Mouse (Mus musculus) fat pad, adult 2 months (tissue): ENCODE results near the gene Snx29.

Experiments used
- DNase-seq: peaks from one replicate; pipeline ENCODE4 v3.0.0-alpha.2; 2011; ENCODE audit warnings: low read depth, low spot score; ENCODE audit errors: extremely low read depth

Gene Snx29

GRCm38 (mm10) chr16:11708097-11708496, 385.4 kb downstream of the Snx29 start:
- DNase-seq = no peak

GRCm38 (mm10) chr16:11709382-11709781, 386.7 kb downstream of the Snx29 start:
- DNase-seq = no peak

GRCm38 (mm10) chr16:11709999-11710667, 387.4 kb downstream of the Snx29 start:
- no peak for DNase-seq

GRCm38 (mm10) chr16:11713265-11713865, 390.7 kb downstream of the Snx29 start:
- DNase-seq = no peak

GRCm38 (mm10) chr16:11716932-11717331, 394.2 kb downstream of the Snx29 start:
- no peak for DNase-seq

GRCm38 (mm10) chr16:11725901-11726300, 403.2 kb downstream of the Snx29 start:
- DNase-seq = no peak

- DNase-seq = no peak
Observed at GRCm38 (mm10) chr16:11727331-11727730, 404.6 kb downstream of the Snx29 start.

GRCm38 (mm10) chr16:11728131-11728530, 405.4 kb downstream of the Snx29 start:
- no peak for DNase-seq

GRCm38 (mm10) chr16:11728627-11729026, 405.9 kb downstream of the Snx29 start:
- DNase-seq = no peak

GRCm38 (mm10) chr16:11729111-11729510, 406.4 kb downstream of the Snx29 start:
- no peak for DNase-seq

GRCm38 (mm10) chr16:11729815-11730214, 407.1 kb downstream of the Snx29 start:
- DNase-seq = no peak

GRCm38 (mm10) chr16:11731014-11731535, 408.4 kb downstream of the Snx29 start:
- DNase-seq = no peak

- DNase-seq = no peak
Observed at GRCm38 (mm10) chr16:11738341-11738740, 415.6 kb downstream of the Snx29 start.

GRCm38 (mm10) chr16:11741951-11742350, 419.2 kb downstream of the Snx29 start:
- no peak for DNase-seq

- no peak for DNase-seq
Observed at GRCm38 (mm10) chr16:11742351-11742750, 419.6 kb downstream of the Snx29 start.

- DNase-seq = no peak
Observed at GRCm38 (mm10) chr16:11743013-11743412, 420.3 kb downstream of the Snx29 start.

GRCm38 (mm10) chr16:11743724-11744123, 421.0 kb downstream of the Snx29 start:
- DNase-seq = no peak

- DNase-seq = no peak
Observed at GRCm38 (mm10) chr16:11746036-11746435, 423.3 kb downstream of the Snx29 start.

GRCm38 (mm10) chr16:11747867-11748266, 425.2 kb downstream of the Snx29 start:
- no peak for DNase-seq

- DNase-seq = no peak
Observed at GRCm38 (mm10) chr16:11749111-11749510, 426.4 kb downstream of the Snx29 start.

GRCm38 (mm10) chr16:11750605-11751004, 427.9 kb downstream of the Snx29 start:
- DNase-seq = no peak

GRCm38 (mm10) chr16:11752557-11752956, 429.8 kb downstream of the Snx29 start:
- DNase-seq = no peak
